ENCODE assay signal across 19 mouse cellular contexts in genomic region chr7:40766142-40766541, GRCm38 (mm10).
A peak's percentile ranks its signal among the peaks of the same experiment; 100 is the strongest.
DNase-seq lines count a peak whose midpoint lies in the region; ATAC-seq and TF ChIP-seq lines count a peak whose summit lies in the region.
"Had no signal": no experiment of that assay in that cellular context is flagged by ENCODE, and none has a peak within 500 bp of the region (broad histone marks: within the 10 kb centered on the region; RNA-seq: fewer than 3 reads in every experiment).

No protein-coding gene starts in this region.

- no peak overlapping the region for H3K27ac ChIP-seq in midbrain, embryonic 14.5 days (replicated peaks; ENCODE audit: low read depth, low read length)
- H3K27ac ChIP-seq in midbrain, embryonic 10.5 days (replicated peaks): no peak overlapping the region
- H3K27ac ChIP-seq in ES-E14 (ENCODE audit: insufficient read depth, low read depth, low read length, poor library complexity, severe bottlenecking): no peak overlapping the region
- H3K27ac ChIP-seq in forebrain, embryonic 10.5 days: no peak overlapping the region
- H3K27ac ChIP-seq: embryonic facial prominence, embryonic 12.5 days; forebrain, embryonic 12.5 days; heart, embryonic 13.5 days had no signal

- no peak overlapping the region for H3K4me2 ChIP-seq in midbrain, embryonic 14.5 days (ENCODE audit: low read length)
- H3K4me2 ChIP-seq: embryonic facial prominence, embryonic 12.5 days; forebrain, embryonic 12.5 days; heart, embryonic 13.5 days had no signal

- peak; percentile 42 for DNase-seq in midbrain, embryonic 14.5 days
- DNase-seq in midbrain, embryonic 10.5 days (ENCODE audit: low spot score): no peak
- DNase-seq in ES-E14 (ENCODE audit: low read depth, low spot score) (no peak), ZHBTc4 (ENCODE audit: low read depth, low spot score) (peak; percentile 35)
- DNase-seq in retina, postnatal 1 day: peak; percentile 53
- DNase-seq in forebrain, embryonic 10.5 days (ENCODE audit: extremely low spot score, low spot score): no peak
- no peak for DNase-seq in heart, adult 9 months (ENCODE audit: low spot score in 2 of 2)
- DNase-seq: adrenal gland, postnatal 10 days; cerebellum, adult 2 months; cerebellum, postnatal 10 days; embryo, embryonic 11 days; forebrain, postnatal 0 days; gastrocnemius, postnatal 14 days; heart, postnatal 36 days; kidney, adult 11 months had no signal

- no peak overlapping the region for H3K4me3 ChIP-seq in midbrain, embryonic 14.5 days (replicated peaks; ENCODE audit: low read depth, low read length)
- no peak overlapping the region for H3K4me3 ChIP-seq in midbrain, embryonic 10.5 days
- no peak overlapping the region for H3K4me3 ChIP-seq in ES-E14 (ENCODE audit: insufficient read depth in 1 of 2, low read depth in 1 of 2, low read length in 2 of 2, poor library complexity in 1 of 2, severe bottlenecking in 1 of 2)
- H3K4me3 ChIP-seq in forebrain, embryonic 10.5 days: no peak overlapping the region
- H3K4me3 ChIP-seq: embryonic facial prominence, embryonic 12.5 days; forebrain, embryonic 12.5 days; heart, embryonic 13.5 days had no signal

- H3K9ac ChIP-seq in midbrain, embryonic 14.5 days (replicated peaks; ENCODE audit: low read length): no peak overlapping the region
- no peak overlapping the region for H3K9ac ChIP-seq in ES-E14 (ENCODE audit: insufficient read depth, low read depth, low read length, poor library complexity, severe bottlenecking)
- H3K9ac ChIP-seq: embryonic facial prominence, embryonic 12.5 days; forebrain, embryonic 12.5 days; forebrain, postnatal 0 days; heart, embryonic 13.5 days had no signal

- H3K9me3 ChIP-seq in midbrain, embryonic 14.5 days (ENCODE audit: control insufficient read depth, low read length): no peaks in the 10 kb centered on the region
- H3K9me3 ChIP-seq in midbrain, embryonic 10.5 days (replicated peaks): no peaks in the 10 kb centered on the region
- no peaks in the 10 kb centered on the region for H3K9me3 ChIP-seq in ES-E14 (ENCODE audit: control insufficient read depth, insufficient read depth, low read depth, low read length)
- H3K9me3 ChIP-seq in forebrain, embryonic 10.5 days: no peaks in the 10 kb centered on the region
- H3K9me3 ChIP-seq: embryonic facial prominence, embryonic 12.5 days; forebrain, embryonic 12.5 days; heart, embryonic 13.5 days had no signal

- no peaks in the 10 kb centered on the region; the same call in 1 of the 2 replicates for H3K4me1 ChIP-seq in midbrain, embryonic 14.5 days (ENCODE audit: control insufficient read depth, insufficient read depth, low read length)
- no peaks in the 10 kb centered on the region for H3K4me1 ChIP-seq in midbrain, embryonic 10.5 days
- H3K4me1 ChIP-seq in ES-E14 (ENCODE audit: control insufficient read depth in 2 of 2, insufficient read depth in 2 of 2, low read length in 2 of 2, poor library complexity in 1 of 2): peaks cover 0 to 4% of the 10 kb centered on the region in 2 experiments; a peak in 1 of 4 replicates
- H3K4me1 ChIP-seq in forebrain, embryonic 10.5 days: no peaks in the 10 kb centered on the region
- H3K4me1 ChIP-seq: forebrain, embryonic 12.5 days; heart, embryonic 13.5 days had no signal

- no peaks in the 10 kb centered on the region for H3K36me3 ChIP-seq in midbrain, embryonic 14.5 days (ENCODE audit: control insufficient read depth, insufficient read depth, low read length)
- no peaks in the 10 kb centered on the region for H3K36me3 ChIP-seq in midbrain, embryonic 10.5 days
- no peaks in the 10 kb centered on the region for H3K36me3 ChIP-seq in ES-E14 (ENCODE audit: control insufficient read depth, insufficient read depth, low read length, poor library complexity, severe bottlenecking)
- H3K36me3 ChIP-seq in forebrain, embryonic 10.5 days (replicated peaks): no peaks in the 10 kb centered on the region
- H3K36me3 ChIP-seq: embryonic facial prominence, embryonic 12.5 days; forebrain, embryonic 12.5 days; heart, embryonic 13.5 days had no signal

- no peaks in the 10 kb centered on the region for H3K27me3 ChIP-seq in midbrain, embryonic 14.5 days (ENCODE audit: control insufficient read depth, insufficient read depth, low read length)
- no peaks in the 10 kb centered on the region for H3K27me3 ChIP-seq in midbrain, embryonic 10.5 days (ENCODE audit: low read depth, poor library complexity, severe bottlenecking)
- H3K27me3 ChIP-seq in forebrain, embryonic 10.5 days (ENCODE audit: poor library complexity, severe bottlenecking): no peaks in the 10 kb centered on the region
- H3K27me3 ChIP-seq: embryonic facial prominence, embryonic 12.5 days; forebrain, embryonic 12.5 days; heart, embryonic 13.5 days had no signal

- in situ Hi-C loops in ES-E14 (cut with MboI; ENCODE audit: low sequenced_read_pairs in 2 of 2, unreplicated experiment in 2 of 2): no loop called here

- WGBS in midbrain, embryonic 14.5 days: 32% methylated on average over 3 of the region's 3 CpGs
- WGBS in midbrain, embryonic 10.5 days: 48% methylated on average over 3 of the region's 3 CpGs
- 52% methylated on average over 3 of the region's 3 CpGs for WGBS in forebrain, embryonic 10.5 days

- no peak for ATAC-seq in midbrain, embryonic 14.5 days (ENCODE audit: low FRiP score, low TSS enrichment)
- ATAC-seq: forebrain, postnatal 0 days; hindbrain, embryonic 16.5 days had no signal

TF ChIP-seq in ES-E14, 5 proteins besides CTCF, POLR2A, EP300 and RAD21:
- TF ChIP-seq MAFK (IDR thresholded peaks at IDR 0.05; ENCODE audit: insufficient read depth, low read depth, low read length) (peak; percentile 46; the same call in 1 of the 2 replicates), HCFC1 (IDR thresholded peaks at IDR 0.05; ENCODE audit: borderline replicate concordance, insufficient read depth, low read length) (no peak), ZNF384 (IDR thresholded peaks at IDR 0.05; ENCODE audit: low read depth, low read length) (no peak)

Comparison
In these comparisons a context has a peak if more than half of its experiments do, and no peak if none do; other contexts are left out.
1. DNase-seq: peak in midbrain, embryonic 14.5 days (single experiment), ZHBTc4 (single experiment) and retina, postnatal 1 day (single experiment); none in midbrain, embryonic 10.5 days (single experiment), ES-E14 (single experiment), forebrain, embryonic 10.5 days (single experiment) and heart, adult 9 months (0 of 2).